Mouse (Mus musculus) heart, embryonic 14.5 days (tissue): ENCODE results near the gene Nubpl. TPM values are rescaled to one million over a fixed set of nuclear protein-coding genes. Genes with fewer than 3 reads are reported as not detected.

ENCODE experiments used
- ATAC-seq: fragments of 200-750 bp; cut with Nextera tagmentation; 2 replicates; pipeline ENCODE4 v1.8.0; 2017; ENCODE audit warnings: low read depth, moderate TSS enrichment; ENCODE audit not compliant: insufficient number of reproducible peaks, insufficient read depth, low FRiP score
- H3K27ac ChIP-seq, 2 experiments: fragments of 200-500 bp in 1 of 2; fragments of 300-500 bp in 1 of 2; sonication (generic) in 1 of 2; replicated peaks in 1 of 2; 2 replicates each; pipeline ENCODE4 v1.5.1; 2012 to 2014; ENCODE audit warnings: low read depth in 2 of 2, low read length in 2 of 2, control low read depth in 1 of 2, mild to moderate bottlenecking in 1 of 2, mixed read lengths in 1 of 2; ENCODE audit not compliant: control insufficient read depth in 1 of 2, insufficient read depth in 1 of 2
- H3K27me3 ChIP-seq: fragments of 300-500 bp; sonication (generic); 2 replicates; pipeline ENCODE4 v1.6.1; 2014; ENCODE audit warnings: mild to moderate bottlenecking, low read length, control low read depth; ENCODE audit not compliant: control insufficient read depth, insufficient read depth
- H3K36me3 ChIP-seq: fragments of 300-500 bp; sonication (generic); 2 replicates; pipeline ENCODE4 v1.6.1; 2014; ENCODE audit warnings: mild to moderate bottlenecking, control low read depth, low read length, mixed read lengths; ENCODE audit not compliant: control insufficient read depth, insufficient read depth
- H3K4me1 ChIP-seq, 2 experiments: fragments of 200-500 bp in 1 of 2; fragments of 300-500 bp in 1 of 2; sonication (generic) in 1 of 2; 2 replicates each; pipeline ENCODE4 v1.6.1; 2012 to 2014; ENCODE audit warnings: low read length in 2 of 2, control low read depth in 1 of 2, mixed read lengths in 1 of 2; ENCODE audit not compliant: control insufficient read depth in 2 of 2, insufficient read depth in 2 of 2
- H3K4me2 ChIP-seq: fragments of 300-500 bp; sonication (generic); 2 replicates; pipeline ENCODE4 v1.6.1; 2014; ENCODE audit warnings: mild to moderate bottlenecking, low read length
- H3K4me3 ChIP-seq, 2 experiments: fragments of 200-500 bp in 1 of 2; fragments of 300-500 bp in 1 of 2; sonication (generic) in 1 of 2; 2 replicates each; pipeline ENCODE4 v1.5.1; 2012 to 2014; ENCODE audit warnings: low read length in 2 of 2, mild to moderate bottlenecking in 2 of 2, control low read depth in 1 of 2, low read depth in 1 of 2, moderate library complexity in 1 of 2; ENCODE audit not compliant: control insufficient read depth in 1 of 2, insufficient read depth in 1 of 2
- H3K9ac ChIP-seq: fragments of 300-500 bp; sonication (generic); 2 replicates; pipeline ENCODE4 v1.6.1; 2014; ENCODE audit warnings: mild to moderate bottlenecking, low read length
- H3K9me3 ChIP-seq: fragments of 300-500 bp; sonication (generic); 2 replicates; pipeline ENCODE4 v1.6.1; 2016; ENCODE audit warnings: low read length, control low read depth; ENCODE audit not compliant: control insufficient read depth
- WGBS: fragments of 180-500 bp; shearing (Covaris S2); extraction: QIAGEN DNeasy Blood & Tissue Kit; methylation state at CpG from one replicate; pipeline ENCODE4 v1.1.7; 2014; 5-methylcytosine and 5-hydroxymethylcytosine counted together
- polyA plus RNA-seq: library from polyadenylated mRNA; unstranded; fragments of >200 nt; fragmentation: Nextera tagmentation; extraction: Ambion mirVana; gene quantifications from 2 replicates; pipeline ENCODE4 v1.2.1, GENCODE M21; 2014

Gene Nubpl
- polyA plus RNA-seq, 1 experiment from 2014 or later = 13.1 TPM

GRCm38 (mm10) chr12:52319156-52319555 is 221.6 kb downstream of the Nubpl start:
- Histone ChIP-seq H3K9me3 (no peaks in the 10 kb centered on the region), H3K27me3 (no peaks in the 10 kb centered on the region), H3K9ac (no peak overlapping the region), H3K4me1 (no peaks in the 10 kb centered on the region), H3K36me3 (no peaks in the 10 kb centered on the region), H3K4me2 (no peak overlapping the region), H3K4me3 (no peak overlapping the region), H3K27ac (no peak overlapping the region)
- ATAC-seq = no peak
- 92% methylated on average over 6 of the region's 6 CpGs for WGBS

GRCm38 (mm10) chr12:52328488-52328887 is 231.0 kb downstream of the Nubpl start:
- Histone ChIP-seq H3K4me1 (no peaks in the 10 kb centered on the region), H3K27ac (no peak overlapping the region), H3K36me3 (no peaks in the 10 kb centered on the region), H3K27me3 (no peaks in the 10 kb centered on the region), H3K9ac (no peak overlapping the region), H3K4me3 (no peak overlapping the region), H3K4me2 (no peak overlapping the region), H3K9me3 (no peaks in the 10 kb centered on the region)
- no peak for ATAC-seq
- 87% methylated on average over 4 of the region's 4 CpGs for WGBS

GRCm38 (mm10) chr12:52335142-52335765 is 237.7 kb downstream of the Nubpl start:
- no peak overlapping the region for H3K9ac ChIP-seq
- H3K36me3 ChIP-seq = no peaks in the 10 kb centered on the region
- no peaks in the 10 kb centered on the region for H3K27me3 ChIP-seq
- ATAC-seq = no peak
- no peaks in the 10 kb centered on the region for H3K9me3 ChIP-seq
- no peak overlapping the region for H3K4me2 ChIP-seq
- H3K4me1 ChIP-seq = peaks cover 3 to 10% of the 10 kb centered on the region in 2 experiments
- no peak overlapping the region for H3K27ac ChIP-seq
- H3K4me3 ChIP-seq = no peak overlapping the region
- WGBS = 95% methylated on average over 11 of the region's 11 CpGs

GRCm38 (mm10) chr12:52338136-52338753 is 240.7 kb downstream of the Nubpl start:
- Histone ChIP-seq H3K4me2 (no peak overlapping the region), H3K4me3 (no peak overlapping the region), H3K27me3 (no peaks in the 10 kb centered on the region), H3K9ac (no peak overlapping the region), H3K36me3 (no peaks in the 10 kb centered on the region), H3K4me1 (peaks cover 3 to 10% of the 10 kb centered on the region in 2 experiments), H3K27ac (no peak overlapping the region), H3K9me3 (no peaks in the 10 kb centered on the region)
- 62% methylated on average over 2 of the region's 2 CpGs for whole genome bisulfite sequencing
- no peak for ATAC-seq

GRCm38 (mm10) chr12:52346611-52347010 is 249.1 kb downstream of the Nubpl start:
- WGBS = 65% methylated on average over 5 of the region's 5 CpGs
- Histone ChIP-seq H3K27me3 (no peaks in the 10 kb centered on the region), H3K4me2 (no peak overlapping the region), H3K27ac (no peak overlapping the region), H3K4me3 (no peak overlapping the region), H3K4me1 (peaks cover 2 to 10% of the 10 kb centered on the region in 2 experiments; a peak in 3 of 4 replicates), H3K36me3 (no peaks in the 10 kb centered on the region), H3K9me3 (no peaks in the 10 kb centered on the region), H3K9ac (no peak overlapping the region)
- no peak for ATAC-seq

- H3K27ac ChIP-seq = no peak overlapping the region
- 67% methylated on average over 3 of the region's 3 CpGs for WGBS
- no peak overlapping the region for H3K4me3 ChIP-seq
- no peak overlapping the region for H3K4me2 ChIP-seq
- no peak for ATAC-seq
- no peak overlapping the region for H3K9ac ChIP-seq
- peaks cover 2 to 10% of the 10 kb centered on the region in 2 experiments; a peak in 3 of 4 replicates for H3K4me1 ChIP-seq
- H3K36me3 ChIP-seq = no peaks in the 10 kb centered on the region
- no peaks in the 10 kb centered on the region for H3K27me3 ChIP-seq
- no peaks in the 10 kb centered on the region for H3K9me3 ChIP-seq
These were observed 252.7 kb downstream of the Nubpl start for GRCm38 (mm10) chr12:52350276-52350675.

- no peak overlapping the region for H3K9ac ChIP-seq
- no peaks in the 10 kb centered on the region for H3K4me1 ChIP-seq
- H3K4me3 ChIP-seq = no peak overlapping the region
- ATAC-seq = no peak
- H3K27me3 ChIP-seq = no peaks in the 10 kb centered on the region
- no peak overlapping the region for H3K4me2 ChIP-seq
- WGBS = 86% methylated on average over 10 of the region's 10 CpGs
- H3K36me3 ChIP-seq = no peaks in the 10 kb centered on the region
- H3K27ac ChIP-seq = no peak overlapping the region
- no peaks in the 10 kb centered on the region for H3K9me3 ChIP-seq
These were observed 261.9 kb downstream of the Nubpl start for GRCm38 (mm10) chr12:52359484-52359883.

- no peak overlapping the region for H3K9ac ChIP-seq
- H3K27me3 ChIP-seq = no peaks in the 10 kb centered on the region
- no peaks in the 10 kb centered on the region for H3K36me3 ChIP-seq
- H3K4me2 ChIP-seq = no peak overlapping the region
- H3K27ac ChIP-seq = no peak overlapping the region
- WGBS = 80% methylated on average over 3 of the region's 3 CpGs
- ATAC-seq = no peak
- H3K4me3 ChIP-seq = no peak overlapping the region
- no peaks in the 10 kb centered on the region for H3K9me3 ChIP-seq
- H3K4me1 ChIP-seq = no peaks in the 10 kb centered on the region
These were observed 262.6 kb downstream of the Nubpl start for GRCm38 (mm10) chr12:52360136-52360535.
